In the genomic region with DNA sequence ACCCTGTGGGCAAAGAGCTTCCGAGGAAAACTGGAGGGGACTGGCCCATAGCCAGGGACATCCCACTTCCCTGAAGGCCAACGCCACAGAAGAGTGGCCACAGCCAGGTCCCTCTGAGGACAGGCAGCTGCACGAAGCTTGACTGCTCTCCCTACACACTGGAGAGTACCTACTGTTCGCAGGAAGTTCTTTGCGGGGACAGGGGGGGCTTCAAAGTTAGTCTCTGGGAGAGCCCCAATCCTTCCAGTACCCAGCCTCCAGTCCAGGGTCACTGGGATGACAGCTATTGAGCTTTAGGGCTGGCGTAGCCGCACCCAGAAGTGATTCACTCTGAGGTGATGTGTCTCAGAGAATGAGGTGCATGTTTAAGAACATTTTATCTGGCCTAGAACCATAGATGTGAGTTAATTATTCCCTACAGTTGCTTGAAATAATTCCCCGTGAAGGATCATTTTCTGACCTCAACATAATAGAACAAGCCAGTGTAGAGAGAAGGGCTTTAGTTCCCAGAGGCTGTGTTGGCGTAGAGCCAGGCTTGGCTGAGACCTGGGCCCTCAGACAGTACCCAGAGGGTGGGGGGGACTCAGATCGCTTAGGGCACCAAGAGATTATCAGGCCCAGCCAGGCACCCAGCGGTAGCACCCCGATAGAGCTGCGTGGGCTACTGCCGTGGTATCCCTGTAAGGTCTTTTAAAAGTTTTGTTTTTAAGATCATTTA, we compare ENCODE assay signal across 8 mouse cellular contexts. TPM values are rescaled to one million over a fixed set of nuclear protein-coding genes. Genes with fewer than 3 reads are reported as not detected.
A peak's percentile ranks its signal among the peaks of the same experiment; 100 is the strongest.
DNase-seq lines count a peak whose midpoint lies in the region; ATAC-seq and TF ChIP-seq lines count a peak whose summit lies in the region.

No protein-coding gene starts in this region.

- no peak for TF ChIP-seq CTCF in lung, embryonic 14.5 days (IDR thresholded peaks at IDR 0.05; ENCODE audit: low read depth)
- no peak for TF ChIP-seq CTCF in brain, embryonic 14.5 days (IDR thresholded peaks at IDR 0.05; ENCODE audit: borderline replicate concordance, extremely low read depth, insufficient read depth, insufficient read length)

- H3K4me2 ChIP-seq in lung, embryonic 14.5 days: no peak overlapping the region
- no peak overlapping the region for H3K4me2 ChIP-seq in heart, embryonic 16.5 days (ENCODE audit: low read depth, low read length)
- no peak overlapping the region for H3K4me2 ChIP-seq in stomach, embryonic 15.5 days

- H3K9ac ChIP-seq in lung, embryonic 14.5 days: no peak overlapping the region
- no peak overlapping the region; the same call in 1 of the 2 replicates for H3K9ac ChIP-seq in heart, embryonic 16.5 days (ENCODE audit: low read length)
- H3K9ac ChIP-seq in stomach, embryonic 15.5 days: no peak overlapping the region

- H3K27ac ChIP-seq in lung, embryonic 14.5 days (ENCODE audit: low read depth): 0 out of 2 replicates have a peak overlapping the region, but pooled peaks have one; percentile 25
- peak overlapping the region; percentile 38; the same call in 1 of the 2 replicates for H3K27ac ChIP-seq in heart, embryonic 16.5 days (ENCODE audit: low read length)
- peak overlapping the region; percentile 57 for H3K27ac ChIP-seq in stomach, embryonic 15.5 days

- ATAC-seq in lung, embryonic 14.5 days (ENCODE audit: insufficient read depth): no peak
- peak; percentile 51; the same call in 1 of the 2 replicates for ATAC-seq in heart, embryonic 16.5 days (replicated peaks; ENCODE audit: extremely low read depth, insufficient read depth, low FRiP score)
- ATAC-seq in stomach, embryonic 15.5 days (ENCODE audit: insufficient read depth, low FRiP score, low read depth): peak; percentile 84

- peak; percentile 47 for DNase-seq in lung, embryonic 14.5 days
- no peak for DNase-seq in lung, postnatal 25 days (ENCODE audit: low spot score)
- peak; percentile 90 for DNase-seq in brain, embryonic 14.5 days (ENCODE audit: low read depth)
- DNase-seq in large intestine, adult 2 months (ENCODE audit: low read depth, low spot score): peak; percentile 53
- no peak for DNase-seq in urinary bladder, postnatal 14 days (ENCODE audit: low spot score)
- no peak for DNase-seq in layer of hippocampus, adult 9-10 months (ENCODE audit: low spot score)

- TF ChIP-seq POLR2A in brain, embryonic 14.5 days (IDR thresholded peaks at IDR 0.05; ENCODE audit: borderline replicate concordance, extremely low read depth, insufficient read depth, insufficient read length, poor library complexity, severe bottlenecking): no peak

- H3K36me3 ChIP-seq in lung, embryonic 14.5 days (ENCODE audit: insufficient read depth): peaks cover 77% of the 10 kb centered on the region
- H3K36me3 ChIP-seq in heart, embryonic 16.5 days (ENCODE audit: control insufficient read depth, insufficient read depth): peaks cover 45% of the 10 kb centered on the region
- peaks cover 52% of the 10 kb centered on the region for H3K36me3 ChIP-seq in stomach, embryonic 15.5 days

- no peaks in the 10 kb centered on the region for H3K27me3 ChIP-seq in lung, embryonic 14.5 days (ENCODE audit: insufficient read depth, low read length)
- H3K27me3 ChIP-seq in heart, embryonic 16.5 days (ENCODE audit: control insufficient read depth, insufficient read depth, low read length): no peaks in the 10 kb centered on the region
- no peaks in the 10 kb centered on the region for H3K27me3 ChIP-seq in stomach, embryonic 15.5 days (replicated peaks)

- no peaks in the 10 kb centered on the region for H3K9me3 ChIP-seq in lung, embryonic 14.5 days (ENCODE audit: low read depth, low read length)
- H3K9me3 ChIP-seq in heart, embryonic 16.5 days (replicated peaks; ENCODE audit: control insufficient read depth, low read length): no peaks in the 10 kb centered on the region
- H3K9me3 ChIP-seq in stomach, embryonic 15.5 days: no peaks in the 10 kb centered on the region

- no peaks in the 10 kb centered on the region for H3K4me1 ChIP-seq in lung, embryonic 14.5 days (ENCODE audit: insufficient read depth)
- H3K4me1 ChIP-seq in heart, embryonic 16.5 days (ENCODE audit: control insufficient read depth, insufficient read depth, low read length): peaks cover 22% of the 10 kb centered on the region
- H3K4me1 ChIP-seq in stomach, embryonic 15.5 days: peaks cover 6% of the 10 kb centered on the region; the same call in 1 of the 2 replicates

- no peak overlapping the region for H3K4me3 ChIP-seq in lung, embryonic 14.5 days (ENCODE audit: low read depth, low read length)
- no peak overlapping the region for H3K4me3 ChIP-seq in heart, embryonic 16.5 days (ENCODE audit: low read length)
- no peak overlapping the region for H3K4me3 ChIP-seq in stomach, embryonic 15.5 days (replicated peaks)

- 79% methylated on average over 14 of the region's 14 CpGs for WGBS in lung, embryonic 14.5 days
- WGBS in heart, embryonic 16.5 days: 57% methylated on average over 14 of the region's 14 CpGs
- 38% methylated on average over 14 of the region's 14 CpGs for WGBS in large intestine, adult 2 months
- WGBS in stomach, embryonic 15.5 days: 72% methylated on average over 14 of the region's 14 CpGs

RNA-seq across cellular contexts. Expression of gene Tkt, which starts 13.5 kb away (rescaled TPM):
- polyA plus RNA-seq in lung, embryonic 14.5 days (2014; fragmentation: Nextera tagmentation; extraction: Ambion mirVana): 145 and 152 TPM in 2 replicates
- 224 and 241 TPM in 2 replicates for polyA plus RNA-seq in brain, embryonic 14.5 days (2012; rRNA removed)
- 93.9 and 96.3 TPM in 2 replicates for polyA plus RNA-seq in heart, embryonic 16.5 days (2015; fragmentation: Nextera tagmentation; extraction: Ambion mirVana)
- polyA plus RNA-seq in large intestine, adult 2 months (2012; rRNA removed): 430 and 557 TPM in 2 replicates
- polyA plus RNA-seq in stomach, embryonic 15.5 days (2015; fragmentation: Nextera tagmentation; extraction: Ambion mirVana): 270 and 299 TPM in 2 replicates

Comparison
In these comparisons a context has a peak if more than half of its experiments do, and no peak if none do; other contexts are left out.
1. DNase-seq: peak in lung, embryonic 14.5 days (single experiment), brain, embryonic 14.5 days (single experiment) and large intestine, adult 2 months (single experiment); none in lung, postnatal 25 days (single experiment), urinary bladder, postnatal 14 days (single experiment) and layer of hippocampus, adult 9-10 months (single experiment).
2. Peak in every context shown above with its lines, with median percentiles within 50 percentile points of each other: H3K27ac ChIP-seq.